Mouse (Mus musculus) gastrocnemius, adult 18-20 months (tissue): ENCODE measurements at regions not wholly inside any gene's neighbourhood (a gene's known extent, or its start where the extent isn't known, plus 50 kb on each side); places are given as distances from the start of the nearest gene placed in this dataset.

ENCODE experiments used
- DNase-seq: peaks from one replicate; pipeline ENCODE4 v3.0.0; 2021; ENCODE audit warnings: low spot score

DNA sequence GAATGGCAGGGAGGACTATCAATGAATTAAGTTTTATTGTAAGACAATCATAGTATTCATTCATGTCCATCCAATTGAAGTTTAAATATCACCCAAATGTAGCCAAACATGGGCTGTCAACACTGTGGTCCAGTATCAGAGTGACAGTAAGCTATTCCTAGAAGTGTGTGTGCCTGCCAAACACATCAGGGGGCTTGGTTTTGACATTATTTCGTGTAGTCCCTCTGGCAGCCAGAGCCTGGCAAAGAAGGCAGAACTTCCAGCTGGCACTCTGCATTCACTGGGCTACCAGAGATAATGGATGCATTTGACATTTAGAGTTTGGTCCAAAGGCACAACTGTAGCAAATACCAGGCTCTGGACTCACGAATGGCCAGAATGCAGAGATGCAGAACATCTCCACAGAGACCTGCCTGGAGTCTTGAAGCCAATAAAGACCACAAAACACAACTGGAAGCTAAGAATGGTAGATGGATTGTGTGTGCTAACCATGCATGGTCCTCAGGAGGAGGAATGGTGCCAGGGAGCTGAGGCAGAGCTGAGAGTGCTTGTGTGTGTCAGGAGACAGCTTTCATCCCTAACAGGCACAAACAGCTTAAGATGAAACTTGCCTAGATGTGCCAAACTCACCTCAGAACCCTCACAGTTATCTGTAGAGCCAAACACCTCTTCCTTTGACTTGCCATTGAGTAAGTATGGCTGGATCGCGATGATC is 210.9 kb downstream of the Lrig3 start:
- no peak for DNase-seq

DNA sequence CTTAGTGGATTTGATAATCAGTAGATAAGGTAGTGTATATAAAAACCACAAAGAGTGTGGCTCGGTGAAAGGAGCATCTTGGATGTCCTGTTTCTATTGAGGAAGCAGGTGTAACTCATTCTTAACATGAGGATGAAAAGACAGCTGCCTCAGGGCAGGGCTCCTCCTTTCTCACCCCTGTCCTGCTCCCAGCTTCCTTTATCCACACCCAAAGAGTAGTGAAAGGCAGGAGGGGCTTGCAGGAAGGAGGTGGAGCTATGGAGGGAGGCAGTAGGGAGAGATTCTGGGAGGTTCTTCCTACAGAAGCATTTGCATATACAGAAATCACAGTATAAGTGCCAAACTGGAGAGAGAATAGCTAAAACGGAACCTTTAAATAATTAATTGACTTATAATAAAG is 216.4 kb downstream of the Lrig3 start:
- DNase-seq = no peak

DNA sequence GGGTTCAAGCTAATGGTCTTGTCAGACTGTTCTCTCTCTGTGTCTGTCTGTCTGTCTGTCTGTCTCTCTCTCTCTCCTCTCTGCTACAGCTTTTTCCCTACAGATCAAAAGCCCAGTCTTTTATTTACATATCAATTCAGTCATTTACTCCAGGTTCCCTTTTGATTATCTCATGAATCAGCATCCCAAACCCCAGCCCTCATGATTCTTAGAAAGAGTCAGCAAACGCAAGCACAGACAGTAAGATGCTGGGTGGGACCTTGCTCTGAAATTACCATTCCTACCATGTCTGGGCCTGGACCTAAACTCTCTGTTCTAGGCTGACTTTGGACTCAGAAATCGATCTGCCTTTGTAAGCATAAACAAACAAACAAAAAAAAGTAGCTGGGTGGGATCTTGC is 218.0 kb downstream of the Lrig3 start:
- DNase-seq = no peak

DNA sequence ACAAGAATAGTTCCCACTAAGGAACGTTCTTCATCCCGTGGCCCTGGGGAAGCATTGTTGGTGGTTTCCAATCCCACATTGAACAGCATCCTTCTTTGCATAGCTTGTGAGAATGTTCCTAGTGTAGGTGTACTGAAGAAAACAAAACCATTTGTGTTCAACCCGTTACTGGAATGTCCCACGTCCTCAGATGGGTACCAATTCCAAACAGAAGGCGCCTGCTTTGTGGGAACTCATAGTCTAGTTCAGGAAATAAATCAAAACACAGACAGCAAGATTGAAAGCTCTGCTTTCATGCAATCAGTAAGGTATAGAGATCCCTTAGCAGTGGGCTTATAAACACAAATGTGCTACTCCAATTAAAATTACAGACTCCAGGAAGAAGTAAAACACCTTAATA is 219.4 kb downstream of the Lrig3 start:
- no peak for DNase-seq

DNA sequence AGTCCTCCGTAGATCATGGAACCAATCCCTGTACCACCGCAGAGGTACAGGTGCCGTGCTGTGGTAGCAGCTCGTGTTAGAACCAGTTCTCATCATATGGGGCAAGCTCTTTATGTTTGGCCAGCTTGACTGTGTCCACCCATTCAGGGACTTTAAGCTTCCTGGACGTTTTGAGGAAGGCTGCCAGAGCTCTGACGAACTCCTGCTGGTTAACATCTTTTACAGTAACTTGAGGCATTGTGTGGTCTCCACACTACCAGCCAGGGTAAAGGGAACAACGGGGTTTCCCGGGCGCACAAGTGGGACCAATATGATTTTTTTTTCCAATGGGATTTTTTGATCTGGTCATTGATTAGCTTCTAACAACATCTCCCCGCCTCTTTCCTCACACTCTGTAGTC is 220.1 kb downstream of the Lrig3 start:
- DNase-seq = no peak

DNA sequence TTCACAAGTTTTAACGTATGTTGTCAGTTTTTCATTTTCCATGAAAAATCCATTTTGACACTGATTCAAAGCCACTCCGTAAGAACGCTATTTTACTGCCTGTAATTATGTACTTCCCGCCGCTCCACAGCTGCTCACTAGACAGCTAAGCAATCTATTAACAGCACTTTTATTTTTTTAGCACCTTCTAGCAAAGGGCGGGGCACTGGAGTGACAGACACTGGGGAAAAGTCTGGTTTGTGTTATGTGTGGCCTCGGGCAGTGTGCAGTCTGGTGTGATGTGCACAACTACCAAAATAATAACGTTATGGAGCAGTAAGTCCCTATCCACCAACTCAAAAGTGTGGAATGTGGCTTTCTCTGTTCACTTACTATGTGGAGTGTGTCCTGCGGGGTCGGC is 223.0 kb downstream of the Lrig3 start:
- no peak for DNase-seq
